Mouse (Mus musculus) heart, embryonic 15.5 days (tissue): ENCODE results near the gene Lrrtm4. TPM values are rescaled to one million over a fixed set of nuclear protein-coding genes. Genes with fewer than 3 reads are reported as not detected.

Experiments
- ATAC-seq: fragments of 200-750 bp; cut with Nextera tagmentation; replicated peaks from 2 replicates; pipeline ENCODE4 v1.8.0; 2017; ENCODE audit warnings: low read depth, moderate TSS enrichment; ENCODE audit not compliant: insufficient number of reproducible peaks, insufficient read depth, low FRiP score
- H3K27ac ChIP-seq: fragments of 300-500 bp; sonication (generic); 2 replicates; pipeline ENCODE4 v1.5.1; 2015; ENCODE audit warnings: mild to moderate bottlenecking, inconsistent platforms
- H3K27me3 ChIP-seq: fragments of 300-500 bp; sonication (generic); 2 replicates; pipeline ENCODE4 v1.6.1; 2015; ENCODE audit warnings: inconsistent platforms
- H3K36me3 ChIP-seq: fragments of 300-500 bp; sonication (generic); 2 replicates; pipeline ENCODE4 v1.6.1; 2015; ENCODE audit warnings: mild to moderate bottlenecking, inconsistent platforms
- H3K4me1 ChIP-seq: fragments of 300-500 bp; sonication (generic); replicated peaks from 2 replicates; pipeline ENCODE4 v1.6.1; 2015; ENCODE audit warnings: inconsistent platforms
- H3K4me2 ChIP-seq: fragments of 300-500 bp; sonication (generic); 2 replicates; pipeline ENCODE4 v1.6.1; 2015; ENCODE audit warnings: inconsistent platforms, mild to moderate bottlenecking, moderate library complexity
- H3K4me3 ChIP-seq: fragments of 300-500 bp; sonication (generic); 2 replicates; pipeline ENCODE4 v1.5.1; 2015; ENCODE audit warnings: mild to moderate bottlenecking, inconsistent platforms
- H3K9ac ChIP-seq: fragments of 300-500 bp; sonication (generic); 2 replicates; pipeline ENCODE4 v1.6.1; 2015; ENCODE audit warnings: mild to moderate bottlenecking, inconsistent platforms
- H3K9me3 ChIP-seq: fragments of 300-500 bp; sonication (generic); replicated peaks from 2 replicates; pipeline ENCODE4 v1.6.1; 2016; ENCODE audit warnings: inconsistent platforms
- WGBS: fragments of 180-500 bp; shearing (Covaris S2); methylation state at CpG from one replicate; pipeline ENCODE4 v1.1.7; 2015; ENCODE audit warnings: mixed read lengths; 5-methylcytosine and 5-hydroxymethylcytosine counted together
- polyA plus RNA-seq: library from polyadenylated mRNA; unstranded; fragments of >200 nt; fragmentation: Nextera tagmentation; extraction: Ambion mirVana; gene quantifications from 2 replicates; pipeline ENCODE4 v1.2.1, GENCODE M21; 2015

Lrrtm4 gene
- polyA plus RNA-seq, 1 experiment from 2014 or later: 0.47 TPM

GRCm38 (mm10) chr6:80182353-80182752 is 163.7 kb downstream of the Lrrtm4 start:
- no peaks in the 10 kb centered on the region for H3K4me1 ChIP-seq
- H3K27ac ChIP-seq: no peak overlapping the region
- no peak overlapping the region for H3K9ac ChIP-seq
- no peaks in the 10 kb centered on the region for H3K27me3 ChIP-seq
- no peaks in the 10 kb centered on the region for H3K36me3 ChIP-seq
- WGBS: 81% methylated on average over 2 of the region's 2 CpGs
- no peak overlapping the region for H3K4me2 ChIP-seq
- no peak for ATAC-seq
- H3K9me3 ChIP-seq: no peaks in the 10 kb centered on the region
- no peak overlapping the region for H3K4me3 ChIP-seq

DNA sequence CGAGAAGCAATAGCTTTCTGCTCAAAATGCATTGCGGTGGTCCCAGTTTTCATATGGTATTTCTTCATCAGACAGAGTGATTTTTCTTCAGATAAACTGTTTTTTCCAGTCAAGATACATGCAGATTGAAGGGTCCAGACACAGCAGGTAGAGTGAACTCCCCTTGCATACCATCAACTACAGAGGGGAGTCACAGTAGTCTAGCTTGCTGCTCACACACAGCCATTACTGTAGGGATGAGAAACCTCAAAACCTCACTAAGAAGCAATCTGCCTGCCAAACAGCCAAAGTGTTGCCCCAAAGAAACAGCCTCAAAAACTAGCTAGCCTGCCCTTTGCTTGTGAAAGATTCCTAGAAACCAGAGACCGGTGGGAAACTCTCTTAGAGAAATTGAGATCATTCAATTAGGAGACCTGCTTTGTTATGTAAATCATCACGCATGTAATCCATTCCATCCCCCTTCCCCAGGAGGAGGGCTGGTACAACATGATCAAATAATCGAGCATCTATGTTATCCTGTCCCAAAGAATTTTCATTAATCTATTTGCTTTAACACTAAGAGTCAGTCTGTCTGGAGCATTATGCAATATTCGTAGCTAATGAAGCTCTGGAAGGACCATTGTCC is 166.9 kb downstream of the Lrrtm4 start:
- Histone ChIP-seq H3K27ac (no peak overlapping the region), H3K4me2 (no peak overlapping the region), H3K9me3 (no peaks in the 10 kb centered on the region), H3K9ac (no peak overlapping the region), H3K36me3 (no peaks in the 10 kb centered on the region), H3K27me3 (no peaks in the 10 kb centered on the region), H3K4me1 (no peaks in the 10 kb centered on the region), H3K4me3 (no peak overlapping the region)
- WGBS: 64% methylated on average over 6 of the region's 6 CpGs
- ATAC-seq: no peak

DNA sequence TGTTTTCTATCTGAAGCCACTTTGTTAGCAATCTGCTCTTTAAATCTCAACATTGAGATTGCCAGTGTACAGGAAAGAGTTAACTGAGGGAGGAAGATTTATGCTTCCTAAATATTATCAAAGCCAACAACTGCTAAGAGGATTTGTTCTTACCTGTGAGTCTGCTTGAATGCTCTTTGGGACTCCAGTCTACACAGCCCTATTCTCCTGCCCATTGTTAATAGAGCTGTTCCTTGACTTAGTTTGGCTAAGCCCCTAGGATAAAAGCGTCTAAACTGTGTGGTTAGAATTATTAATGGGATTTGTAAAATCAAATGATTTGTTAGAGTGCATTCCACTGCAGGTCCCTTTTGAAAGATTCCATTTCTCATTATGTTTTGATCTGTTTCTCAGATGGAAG is 168.1 kb downstream of the Lrrtm4 start:
- Histone ChIP-seq H3K4me3 (no peak overlapping the region), H3K27ac (no peak overlapping the region), H3K27me3 (no peaks in the 10 kb centered on the region), H3K9me3 (no peaks in the 10 kb centered on the region), H3K9ac (no peak overlapping the region), H3K4me2 (no peak overlapping the region), H3K4me1 (no peaks in the 10 kb centered on the region), H3K36me3 (no peaks in the 10 kb centered on the region)
- no peak for ATAC-seq
- WGBS: 59% methylated on average over 1 of the region's 1 CpGs

GRCm38 (mm10) chr6:80209476-80209875 is 190.8 kb downstream of the Lrrtm4 start:
- Histone ChIP-seq H3K4me2 (no peak overlapping the region), H3K4me3 (no peak overlapping the region), H3K4me1 (no peaks in the 10 kb centered on the region), H3K27me3 (no peaks in the 10 kb centered on the region), H3K27ac (no peak overlapping the region), H3K36me3 (no peaks in the 10 kb centered on the region), H3K9me3 (no peaks in the 10 kb centered on the region), H3K9ac (no peak overlapping the region)
- WGBS: 45% methylated on average over 2 of the region's 2 CpGs
- ATAC-seq: no peak

GRCm38 (mm10) chr6:80210281-80210680 is 191.6 kb downstream of the Lrrtm4 start:
- no peaks in the 10 kb centered on the region for H3K4me1 ChIP-seq
- 87% methylated on average over 5 of the region's 5 CpGs for WGBS

DNA sequence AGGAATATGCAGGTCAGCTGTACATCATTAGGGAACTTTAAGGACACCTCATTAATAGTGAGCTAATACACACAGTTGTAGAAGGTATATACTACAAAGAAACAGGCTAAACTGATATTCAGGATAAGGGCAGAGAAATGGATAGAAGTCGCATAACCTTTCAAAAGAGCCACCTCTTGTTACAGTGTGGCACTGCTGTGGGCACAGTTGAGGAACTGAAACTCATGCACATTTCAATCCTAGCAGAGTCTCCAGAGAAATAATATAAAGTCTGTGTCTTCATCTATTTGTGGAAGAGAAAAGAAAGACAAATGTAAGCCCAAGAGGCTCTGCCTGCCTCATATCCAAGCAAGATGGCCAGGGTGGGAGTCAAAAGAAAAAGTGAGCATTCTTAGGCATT is 242.9 kb downstream of the Lrrtm4 start:
- Histone ChIP-seq H3K4me2 (no peak overlapping the region), H3K27me3 (no peaks in the 10 kb centered on the region), H3K9me3 (no peaks in the 10 kb centered on the region), H3K4me1 (no peaks in the 10 kb centered on the region), H3K4me3 (no peak overlapping the region), H3K27ac (no peak overlapping the region), H3K36me3 (no peaks in the 10 kb centered on the region), H3K9ac (no peak overlapping the region)
- no peak for ATAC-seq
- WGBS: 83% methylated on average over 1 of the region's 1 CpGs

More at GRCm38 (mm10) chr6:80210281-80210680, 191.6 kb downstream of the Lrrtm4 start:
- ATAC-seq: no peak
- Histone ChIP-seq H3K4me2 (no peak overlapping the region), H3K9me3 (no peaks in the 10 kb centered on the region), H3K27me3 (no peaks in the 10 kb centered on the region), H3K36me3 (no peaks in the 10 kb centered on the region), H3K4me3 (no peak overlapping the region), H3K27ac (no peak overlapping the region), H3K9ac (no peak overlapping the region)

DNA sequence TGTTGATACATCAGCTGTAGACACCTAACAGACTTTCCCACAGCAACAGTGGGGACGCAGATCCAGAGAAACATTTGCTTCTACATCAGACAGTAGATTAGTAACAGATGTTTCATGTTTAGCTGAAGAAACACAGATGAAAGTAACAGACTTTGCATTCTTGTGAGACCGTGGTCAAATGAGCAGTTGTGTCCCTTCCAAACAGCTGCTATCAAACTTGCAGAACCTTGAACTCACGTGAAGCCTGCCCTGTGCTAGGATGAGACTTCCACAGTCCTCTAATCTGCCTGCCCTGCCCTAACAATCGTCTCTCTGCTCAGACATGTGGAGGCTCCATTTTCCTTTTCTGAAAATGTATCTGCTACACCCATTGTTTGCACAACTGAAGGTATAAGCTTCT is 245.3 kb downstream of the Lrrtm4 start:
- H3K27ac ChIP-seq: no peak overlapping the region
- no peak overlapping the region for H3K4me3 ChIP-seq
- no peak overlapping the region for H3K4me2 ChIP-seq
- 44% methylated on average over 4 of the region's 4 CpGs for WGBS
- H3K9me3 ChIP-seq: no peaks in the 10 kb centered on the region
- no peak overlapping the region for H3K9ac ChIP-seq
- no peaks in the 10 kb centered on the region for H3K4me1 ChIP-seq
- no peaks in the 10 kb centered on the region for H3K27me3 ChIP-seq
- no peak for ATAC-seq
- no peaks in the 10 kb centered on the region for H3K36me3 ChIP-seq

- no peak overlapping the region for H3K4me2 ChIP-seq
- no peak overlapping the region for H3K4me3 ChIP-seq
- no peaks in the 10 kb centered on the region for H3K4me1 ChIP-seq
- no peaks in the 10 kb centered on the region for H3K36me3 ChIP-seq
- H3K27ac ChIP-seq: no peak overlapping the region
- H3K9me3 ChIP-seq: no peaks in the 10 kb centered on the region
- H3K9ac ChIP-seq: no peak overlapping the region
- H3K27me3 ChIP-seq: no peaks in the 10 kb centered on the region
- ATAC-seq: no peak
Measured at GRCm38 (mm10) chr6:80264584-80264983, 245.9 kb downstream of the Lrrtm4 start.

- WGBS: 50% methylated on average over 3 of the region's 3 CpGs
- no peak for ATAC-seq
- no peak overlapping the region for H3K9ac ChIP-seq
- no peak overlapping the region for H3K4me3 ChIP-seq
- no peak overlapping the region for H3K4me2 ChIP-seq
- no peaks in the 10 kb centered on the region for H3K4me1 ChIP-seq
- no peaks in the 10 kb centered on the region for H3K27me3 ChIP-seq
- no peaks in the 10 kb centered on the region for H3K9me3 ChIP-seq
- H3K27ac ChIP-seq: no peak overlapping the region
- no peaks in the 10 kb centered on the region for H3K36me3 ChIP-seq
Measured at GRCm38 (mm10) chr6:80265746-80266145, 247.1 kb downstream of the Lrrtm4 start.

DNA sequence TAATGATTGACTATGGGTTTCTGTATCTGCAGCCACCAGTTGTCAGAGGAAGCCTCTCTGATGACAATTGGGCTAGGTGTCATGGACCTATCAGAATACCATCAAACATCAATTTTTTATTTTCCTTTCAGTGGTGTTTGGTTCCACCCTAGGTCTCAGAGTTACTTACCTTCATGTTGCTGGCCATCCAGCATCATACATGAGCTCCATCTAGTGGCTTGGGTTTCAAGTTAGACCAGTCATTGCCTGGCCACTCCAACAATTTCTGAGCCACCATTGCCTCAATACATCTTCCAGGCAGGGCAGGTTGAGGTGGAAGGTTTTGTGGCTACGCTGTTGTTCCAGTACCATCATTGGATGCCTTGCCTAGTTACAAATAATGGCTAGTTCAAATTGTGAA is 268.3 kb downstream of the Lrrtm4 start:
- Histone ChIP-seq H3K36me3 (no peaks in the 10 kb centered on the region), H3K9ac (no peak overlapping the region), H3K27me3 (no peaks in the 10 kb centered on the region), H3K4me2 (no peak overlapping the region), H3K4me1 (no peaks in the 10 kb centered on the region), H3K27ac (no peak overlapping the region), H3K4me3 (no peak overlapping the region), H3K9me3 (no peaks in the 10 kb centered on the region)
- no peak for ATAC-seq
- 91% methylated on average over 1 of the region's 1 CpGs for WGBS

GRCm38 (mm10) chr6:80301871-80302270 is 283.2 kb downstream of the Lrrtm4 start:
- Histone ChIP-seq H3K4me2 (no peak overlapping the region), H3K36me3 (no peaks in the 10 kb centered on the region), H3K4me1 (no peaks in the 10 kb centered on the region), H3K27ac (no peak overlapping the region), H3K4me3 (no peak overlapping the region), H3K9ac (no peak overlapping the region), H3K9me3 (no peaks in the 10 kb centered on the region), H3K27me3 (no peaks in the 10 kb centered on the region)
- no peak for ATAC-seq

DNA sequence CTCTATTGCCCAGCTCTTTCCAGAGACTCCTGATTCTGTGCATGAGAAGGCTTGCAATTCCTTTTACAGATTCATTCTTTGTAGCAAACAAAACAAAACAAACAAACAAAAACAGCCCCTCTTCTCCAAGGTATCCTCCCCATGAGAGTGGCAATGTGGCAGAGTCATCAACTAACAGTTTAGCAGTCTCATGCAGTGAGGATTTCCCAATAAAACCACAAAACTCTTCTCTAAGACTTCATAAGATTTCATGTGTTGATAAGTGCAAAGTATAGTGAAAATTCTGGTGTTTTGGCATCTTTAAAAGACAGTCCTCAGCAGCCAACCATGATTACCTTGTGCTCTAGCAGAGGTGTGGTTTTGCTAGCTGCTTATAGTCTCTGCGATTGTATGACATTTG is 284.9 kb downstream of the Lrrtm4 start:
- WGBS: 83% methylated on average over 1 of the region's 1 CpGs
- Histone ChIP-seq H3K4me2 (no peak overlapping the region), H3K27me3 (no peaks in the 10 kb centered on the region), H3K9ac (no peak overlapping the region), H3K4me1 (no peaks in the 10 kb centered on the region), H3K36me3 (no peaks in the 10 kb centered on the region), H3K27ac (no peak overlapping the region), H3K9me3 (no peaks in the 10 kb centered on the region), H3K4me3 (no peak overlapping the region)
- no peak for ATAC-seq
